Mouse (Mus musculus) layer of hippocampus, adult 9-10 months (tissue): ENCODE measurements around the gene 1810065E05Rik.

Source experiments
- DNase-seq: peaks from one replicate; pipeline ENCODE4 v3.0.0; 2022; ENCODE audit warnings: low spot score

Gene 1810065E05Rik

DNA sequence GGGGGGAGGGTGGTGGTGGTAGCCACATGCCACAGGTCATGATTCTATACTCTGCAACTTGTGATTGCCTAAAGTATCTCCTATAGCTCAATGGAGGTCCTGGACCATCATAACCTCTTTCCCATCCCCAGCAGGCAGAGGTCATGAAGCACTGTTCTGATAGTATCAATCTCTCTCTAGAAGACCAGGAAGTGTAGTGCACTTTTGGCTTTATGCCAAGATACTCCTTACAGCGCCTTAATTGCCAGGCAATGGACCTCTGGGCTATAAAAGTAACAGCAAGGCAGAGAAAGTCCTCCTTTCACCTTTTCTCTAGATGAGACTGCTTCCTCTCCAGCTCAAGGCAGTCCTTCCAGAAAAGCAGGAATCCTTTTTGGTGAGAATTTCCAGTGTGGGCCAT is at the start of gene 1810065E05Rik:
1810065E05Rik (plus strand) TSS at position 297 of the 400 bp plus-strand sequence.
- no peak for DNase-seq

DNA sequence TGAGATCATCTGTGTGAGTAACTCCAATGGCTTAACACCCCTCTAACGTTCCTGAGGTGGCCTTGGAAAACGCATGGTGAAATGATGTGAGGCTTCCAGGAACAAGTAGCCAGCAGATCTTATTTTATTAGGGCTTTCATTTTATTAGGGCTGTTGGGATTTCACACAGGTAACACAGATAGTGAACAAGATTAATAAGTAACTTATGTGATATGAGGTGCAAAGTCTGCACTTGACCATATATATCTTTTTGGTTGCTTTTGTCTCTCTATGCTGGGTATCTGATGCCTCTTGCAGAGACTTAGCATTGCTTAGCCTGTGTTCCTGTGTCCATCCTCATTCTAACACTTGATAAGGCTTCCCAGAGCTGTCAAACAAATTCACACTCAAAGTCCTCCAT is 43.6 kb upstream of the 1810065E05Rik start:
- DNase-seq = no peak

DNA sequence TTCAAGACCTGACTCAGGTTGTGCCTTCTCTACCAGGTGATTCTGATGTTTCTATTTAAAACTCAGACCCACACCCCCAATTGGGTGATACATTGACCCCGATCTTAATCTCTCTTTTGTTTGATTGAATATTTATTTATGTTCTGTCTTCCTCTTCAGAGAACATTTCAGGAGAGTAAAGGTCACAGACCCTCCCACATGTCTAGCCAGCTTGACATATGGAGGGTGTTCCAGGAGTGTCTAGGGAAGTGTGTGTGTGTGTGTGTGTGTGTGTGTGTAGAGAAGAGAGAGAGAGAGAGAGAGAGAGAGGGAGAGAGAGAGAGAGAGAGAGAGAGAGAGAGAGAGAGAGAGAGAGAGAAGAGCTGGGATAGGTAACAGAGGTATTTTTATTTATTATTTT is 43.2 kb upstream of the 1810065E05Rik start:
- DNase-seq = no peak

DNA sequence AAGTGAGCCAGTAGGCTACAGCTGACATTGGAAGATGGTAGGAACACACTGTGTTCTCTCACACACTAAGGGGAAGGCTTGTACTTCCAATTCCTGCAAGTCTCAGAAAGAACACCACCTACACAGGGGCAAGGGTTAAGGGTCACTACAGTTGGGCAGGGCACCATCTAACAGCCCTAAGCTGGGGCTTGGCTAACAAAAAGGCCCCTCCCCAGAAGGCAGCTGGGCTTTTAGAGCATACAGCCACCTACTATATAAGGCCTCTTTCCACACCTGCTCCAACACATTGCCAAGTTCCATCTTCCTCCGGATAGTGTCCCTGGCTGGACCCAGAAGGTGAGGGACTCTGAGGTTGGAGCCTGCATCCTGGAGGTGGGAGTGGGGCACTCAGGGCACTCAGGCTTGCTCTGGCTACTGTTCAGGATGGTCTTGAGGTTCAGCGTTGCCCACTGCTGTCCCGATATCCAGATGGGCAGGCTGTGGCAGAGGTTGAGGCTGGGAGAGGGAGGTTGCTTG is 42.1 kb upstream of the 1810065E05Rik start, which contains the start of gene Lypd8:
Lypd8 (plus strand) TSS at position 281 of the 516 bp plus-strand sequence.
- DNase-seq = no peak

DNA sequence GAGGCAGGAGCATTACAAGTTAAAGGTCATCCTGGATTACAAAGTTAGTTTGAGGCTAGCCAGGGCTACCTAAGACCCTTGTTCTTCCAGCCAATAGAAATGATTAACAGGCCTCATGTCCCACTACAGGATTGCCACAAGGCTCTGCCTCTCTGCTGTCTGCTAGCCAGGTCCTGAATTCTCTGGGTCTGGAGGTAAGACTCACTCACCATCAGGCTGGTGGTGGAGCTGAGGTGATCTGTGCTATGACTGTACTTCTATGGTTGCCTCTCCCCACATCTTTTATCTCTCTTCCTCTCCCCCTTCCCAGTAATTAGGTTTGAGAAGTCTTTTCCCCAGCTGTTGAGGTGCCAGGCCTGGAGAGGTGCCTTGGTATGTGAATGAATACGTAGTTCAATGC is 41.4 kb upstream of the 1810065E05Rik start:
- no peak for DNase-seq

DNA sequence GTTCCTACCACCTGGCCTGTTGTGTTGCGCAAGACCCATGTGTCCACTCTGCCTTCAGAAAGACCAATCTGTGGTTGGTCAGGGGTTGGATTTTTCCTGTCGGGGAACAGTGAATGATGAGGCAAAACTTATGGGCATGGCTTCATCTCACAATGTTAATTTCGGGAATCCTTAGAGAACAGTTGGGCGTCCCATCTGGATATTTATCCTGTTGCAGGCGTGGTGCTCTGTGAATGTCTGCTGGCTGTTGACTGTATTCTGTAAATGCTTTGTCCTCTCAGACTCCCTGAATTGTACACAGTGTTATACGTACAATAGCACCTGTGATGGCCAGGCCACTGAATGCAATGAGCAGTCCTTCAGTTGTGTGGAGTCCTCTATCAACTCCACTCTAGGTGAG is 38.4 kb upstream of the 1810065E05Rik start:
- peak; percentile 58 for DNase-seq

DNA sequence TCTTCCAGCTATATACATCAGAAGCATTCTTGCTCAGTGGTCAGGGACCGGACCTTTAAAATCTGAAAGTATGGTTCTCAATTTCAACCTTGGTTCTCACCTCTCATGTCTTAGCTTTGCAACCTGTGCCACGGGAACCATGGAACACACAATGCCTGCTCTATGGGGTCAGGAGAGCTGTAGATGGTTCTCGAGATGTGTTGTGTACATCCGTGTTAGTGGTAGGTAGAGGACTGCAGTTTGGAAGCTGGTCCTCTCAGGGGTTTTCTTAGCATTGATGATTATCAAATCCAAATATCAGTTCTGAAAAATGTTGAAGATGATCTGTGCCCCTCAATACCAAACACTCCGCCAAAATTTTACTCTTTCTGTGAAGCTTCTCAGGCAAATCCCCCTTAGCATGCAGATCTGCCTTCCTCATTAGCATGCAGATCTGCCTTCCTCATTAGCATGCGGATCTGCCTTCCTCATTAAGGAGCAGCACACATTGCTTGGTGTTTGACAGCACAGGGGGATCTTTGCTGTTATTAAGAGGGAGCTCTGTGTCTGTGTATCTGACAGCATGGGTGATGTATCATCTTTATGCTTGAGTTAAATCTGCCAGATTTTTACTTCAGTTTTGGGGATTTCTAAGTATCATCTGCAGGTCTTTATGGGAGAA is 20.8 kb upstream of the 1810065E05Rik start:
- DNase-seq = no peak

DNA sequence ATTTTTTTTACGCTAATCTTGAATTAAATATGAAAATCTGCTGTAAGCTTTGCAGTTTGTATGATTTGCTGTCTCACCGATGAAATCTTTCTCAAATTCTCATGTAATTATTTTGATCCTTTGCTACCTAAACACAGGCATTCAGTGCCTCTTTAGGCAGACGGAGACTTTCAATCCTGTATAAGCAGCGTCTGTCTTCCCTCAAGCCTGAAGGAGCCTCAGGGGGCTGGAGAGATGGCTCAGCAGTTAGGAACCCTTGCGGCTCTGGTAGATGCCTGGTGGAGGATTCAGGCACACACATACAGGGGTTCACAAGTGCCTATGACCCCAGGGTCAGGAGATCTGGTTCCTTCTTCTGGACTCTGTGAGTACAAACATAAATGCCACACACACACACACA is 20.3 kb upstream of the 1810065E05Rik start:
- DNase-seq = no peak

DNA sequence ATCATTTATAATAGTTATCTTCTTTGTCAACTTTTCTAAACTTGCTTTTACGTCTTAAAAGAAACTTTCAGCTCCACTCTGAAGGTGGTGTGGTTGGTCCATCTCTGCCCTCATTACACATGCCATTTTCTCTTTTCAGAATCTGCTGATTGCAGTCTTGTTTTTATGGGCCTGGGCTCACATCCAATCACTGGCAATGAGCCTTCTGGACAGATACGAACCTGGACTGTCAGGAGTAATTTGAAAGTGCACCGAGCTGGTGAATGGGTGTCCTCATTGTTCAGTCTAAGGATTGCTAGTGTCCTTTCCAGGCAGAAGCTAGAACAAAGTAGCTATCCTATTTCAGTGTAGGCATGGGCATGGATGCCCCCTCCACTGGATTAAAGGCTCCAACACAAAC is 12.8 kb upstream of the 1810065E05Rik start:
- DNase-seq = no peak

DNA sequence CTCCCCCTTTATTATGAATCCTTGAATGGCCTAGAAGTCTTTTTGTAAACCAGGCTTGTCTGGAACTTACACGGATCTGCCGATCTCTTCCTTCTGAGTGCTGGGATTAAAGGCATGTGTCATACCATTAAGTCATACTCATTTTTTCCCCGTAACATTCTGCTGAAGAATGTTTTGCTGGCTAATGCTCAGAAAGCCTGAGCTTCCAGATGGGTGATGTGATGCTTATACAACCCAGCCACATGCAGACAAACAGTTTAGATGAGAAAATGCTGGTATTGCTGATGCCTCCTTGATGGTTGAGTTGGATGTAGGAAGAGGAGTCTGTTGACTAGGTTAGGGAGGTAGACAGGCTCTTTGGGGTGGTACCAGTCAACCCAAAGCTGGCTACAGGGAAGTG is 2.6 kb upstream of the 1810065E05Rik start:
- DNase-seq = peak; percentile 15

DNA sequence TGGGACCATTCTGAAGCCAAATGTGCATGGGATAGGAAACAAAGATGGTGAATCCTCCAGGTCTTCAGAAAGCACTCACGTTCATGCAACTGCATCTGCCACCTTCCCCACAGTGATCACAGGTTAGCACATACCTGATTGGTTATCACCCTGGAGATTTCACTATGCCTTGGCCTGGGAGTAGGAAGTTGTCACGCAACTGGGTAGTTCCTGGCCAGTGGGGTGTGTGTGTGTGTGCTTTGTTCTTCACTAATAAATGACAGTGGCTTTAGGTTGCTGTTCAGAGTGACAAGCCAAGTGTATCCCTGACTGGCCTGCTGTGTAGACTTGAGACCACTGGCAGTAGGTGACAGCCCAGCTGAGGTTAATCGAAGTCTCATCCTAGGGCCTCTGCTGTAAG is 11.3 kb downstream of the 1810065E05Rik start, which contains the start of gene Gm12253:
Gm12253 (plus strand) TSS at position 301 of the 400 bp plus-strand sequence.
- no peak for DNase-seq

DNA sequence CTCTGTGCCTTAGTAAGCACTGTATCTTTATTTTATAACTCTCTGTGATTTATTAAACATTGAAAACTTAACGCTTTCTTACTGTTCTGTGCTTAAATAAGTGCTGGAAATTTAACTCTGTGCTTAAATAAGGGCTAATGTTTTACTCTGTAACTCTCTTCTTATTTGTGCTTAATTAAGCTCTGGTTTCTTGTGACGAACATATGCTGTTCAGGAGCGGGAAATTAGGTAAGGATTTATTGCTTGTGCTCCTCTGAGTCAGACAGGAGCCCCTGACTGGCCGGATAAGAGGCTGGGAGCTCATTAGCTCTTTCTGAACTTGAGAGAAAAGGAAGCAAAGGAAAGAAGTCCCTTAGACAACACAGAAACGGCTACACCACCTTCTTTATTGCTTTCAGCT is 17.0 kb downstream of the 1810065E05Rik start:
- DNase-seq = no peak

DNA sequence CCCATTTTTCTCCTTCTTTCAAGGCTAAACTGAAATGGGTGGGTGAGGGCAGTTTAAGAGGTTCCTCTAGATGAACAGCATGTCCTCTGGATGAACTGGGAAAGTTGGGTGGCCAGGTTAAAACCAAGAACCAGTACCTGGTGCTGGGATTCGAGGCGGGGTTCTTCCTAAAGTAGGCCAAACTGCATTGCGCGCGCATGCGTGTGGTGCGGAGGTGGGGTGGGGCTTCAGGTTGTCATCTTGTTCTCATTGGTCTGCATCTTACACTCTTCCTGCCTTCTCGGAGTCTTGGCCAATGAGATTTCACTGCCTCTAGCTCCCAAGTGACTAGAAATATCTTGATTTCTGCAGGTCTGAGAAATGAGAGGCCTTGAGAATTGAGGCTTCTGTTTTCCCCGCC is 31.8 kb downstream of the 1810065E05Rik start, which contains the start of gene Lypd9:
Lypd9 (minus strand) TSS at position 165 of the 400 bp plus-strand sequence.
- DNase-seq = no peak

DNA sequence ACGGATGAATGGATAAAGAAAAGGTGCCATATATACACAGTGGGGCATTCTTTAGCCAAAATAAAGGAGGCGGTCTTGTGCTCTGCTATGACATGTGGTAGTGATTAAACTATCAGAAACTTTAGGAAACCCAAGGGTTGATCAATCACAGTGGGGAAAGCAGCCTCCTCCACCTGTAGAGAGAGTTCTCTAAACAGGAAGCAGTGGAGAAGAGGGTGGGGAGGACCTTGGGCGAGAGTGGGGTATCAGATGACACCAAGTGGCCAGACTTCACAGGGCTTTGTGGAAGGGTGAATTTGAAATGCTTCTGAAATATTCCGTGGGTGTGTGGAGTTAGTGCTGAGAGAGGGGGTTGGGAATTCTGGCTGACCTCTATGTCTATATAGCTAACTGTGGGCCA is 32.7 kb downstream of the 1810065E05Rik start:
- no peak for DNase-seq

DNA sequence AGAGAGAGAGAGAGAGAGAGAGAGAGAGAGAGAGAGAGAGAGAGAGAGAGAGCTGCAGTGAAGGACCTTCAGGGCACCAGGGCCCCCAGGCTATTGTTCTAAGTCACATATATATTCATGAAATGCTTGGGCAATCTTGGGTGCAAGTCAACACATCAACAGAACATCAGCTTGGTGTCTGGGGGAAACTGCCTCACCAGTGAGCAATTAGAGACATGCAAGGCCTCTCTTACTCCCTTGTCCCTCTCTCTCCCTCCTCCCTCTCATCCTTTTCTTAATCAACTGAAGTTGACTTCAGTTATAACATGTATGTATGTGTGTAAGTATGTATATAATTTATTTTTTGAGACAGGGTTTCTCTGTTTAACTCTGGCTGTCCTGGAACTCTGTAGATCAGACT is 41.3 kb downstream of the 1810065E05Rik start, which contains the start of gene Olfr30:
Olfr30 (minus strand) TSS at position 101 of the 400 bp plus-strand sequence.
- DNase-seq = no peak
